Mouse (Mus musculus) heart, embryonic 15.5 days (tissue): ENCODE results near the gene Igf2bp2. TPM values are rescaled to one million over a fixed set of nuclear protein-coding genes. Genes with fewer than 3 reads are reported as not detected.
A peak's percentile ranks its signal among the peaks of the same experiment; 100 is the strongest.

Experiments
- ATAC-seq: fragments of 200-750 bp; cut with Nextera tagmentation; replicated peaks from 2 replicates; pipeline ENCODE4 v1.8.0; 2017; ENCODE audit warnings: low read depth, moderate TSS enrichment; ENCODE audit not compliant: insufficient number of reproducible peaks, insufficient read depth, low FRiP score
- H3K27ac ChIP-seq: fragments of 300-500 bp; sonication (generic); 2 replicates; pipeline ENCODE4 v1.5.1; 2015; ENCODE audit warnings: mild to moderate bottlenecking, inconsistent platforms
- H3K27me3 ChIP-seq: fragments of 300-500 bp; sonication (generic); 2 replicates; pipeline ENCODE4 v1.6.1; 2015; ENCODE audit warnings: inconsistent platforms
- H3K36me3 ChIP-seq: fragments of 300-500 bp; sonication (generic); 2 replicates; pipeline ENCODE4 v1.6.1; 2015; ENCODE audit warnings: mild to moderate bottlenecking, inconsistent platforms
- H3K4me1 ChIP-seq: fragments of 300-500 bp; sonication (generic); replicated peaks from 2 replicates; pipeline ENCODE4 v1.6.1; 2015; ENCODE audit warnings: inconsistent platforms
- H3K4me2 ChIP-seq: fragments of 300-500 bp; sonication (generic); 2 replicates; pipeline ENCODE4 v1.6.1; 2015; ENCODE audit warnings: inconsistent platforms, mild to moderate bottlenecking, moderate library complexity
- H3K4me3 ChIP-seq: fragments of 300-500 bp; sonication (generic); 2 replicates; pipeline ENCODE4 v1.5.1; 2015; ENCODE audit warnings: mild to moderate bottlenecking, inconsistent platforms
- H3K9ac ChIP-seq: fragments of 300-500 bp; sonication (generic); 2 replicates; pipeline ENCODE4 v1.6.1; 2015; ENCODE audit warnings: mild to moderate bottlenecking, inconsistent platforms
- H3K9me3 ChIP-seq: fragments of 300-500 bp; sonication (generic); replicated peaks from 2 replicates; pipeline ENCODE4 v1.6.1; 2016; ENCODE audit warnings: inconsistent platforms
- WGBS: fragments of 180-500 bp; shearing (Covaris S2); methylation state at CpG from one replicate; pipeline ENCODE4 v1.1.7; 2015; ENCODE audit warnings: mixed read lengths; 5-methylcytosine and 5-hydroxymethylcytosine counted together
- polyA plus RNA-seq: library from polyadenylated mRNA; unstranded; fragments of >200 nt; fragmentation: Nextera tagmentation; extraction: Ambion mirVana; gene quantifications from 2 replicates; pipeline ENCODE4 v1.2.1, GENCODE M21; 2015

The Igf2bp2 gene
- polyA plus RNA-seq, 1 experiment from 2014 or later, result 34.5 TPM

DNA sequence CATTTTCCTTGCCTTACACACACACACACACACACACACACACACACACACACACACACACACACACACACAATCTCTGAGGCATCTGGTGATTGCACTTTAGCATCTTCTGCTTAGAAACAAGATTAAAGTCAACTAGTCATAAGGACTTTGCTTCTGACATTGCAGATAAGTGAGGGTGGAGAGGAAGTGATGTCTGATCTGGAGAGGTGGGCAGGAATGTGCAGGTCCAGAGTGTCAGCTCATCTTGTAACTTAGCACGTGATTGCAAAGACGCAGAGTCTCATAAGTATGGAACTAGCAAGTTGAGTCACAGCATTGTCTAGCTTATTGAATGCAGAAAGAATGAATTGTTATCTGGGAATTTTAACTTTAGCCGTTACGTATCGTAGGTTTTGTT is 135.6 kb downstream of the Igf2bp2 start:
- H3K4me3 ChIP-seq, result no peak overlapping the region
- H3K4me2 ChIP-seq, result no peak overlapping the region
- H3K9me3 ChIP-seq, result no peaks in the 10 kb centered on the region
- no peak for ATAC-seq
- 84% methylated on average over 5 of the region's 5 CpGs for WGBS
- H3K36me3 ChIP-seq, result peaks cover 71% of the 10 kb centered on the region
- H3K27ac ChIP-seq, result no peak overlapping the region
- no peaks in the 10 kb centered on the region for H3K4me1 ChIP-seq
- no peak overlapping the region for H3K9ac ChIP-seq
- H3K27me3 ChIP-seq, result no peaks in the 10 kb centered on the region

GRCm38 (mm10) chr16:22022122-22022521 is 141.0 kb downstream of the Igf2bp2 start:
- 95% methylated on average over 2 of the region's 2 CpGs for WGBS

DNA sequence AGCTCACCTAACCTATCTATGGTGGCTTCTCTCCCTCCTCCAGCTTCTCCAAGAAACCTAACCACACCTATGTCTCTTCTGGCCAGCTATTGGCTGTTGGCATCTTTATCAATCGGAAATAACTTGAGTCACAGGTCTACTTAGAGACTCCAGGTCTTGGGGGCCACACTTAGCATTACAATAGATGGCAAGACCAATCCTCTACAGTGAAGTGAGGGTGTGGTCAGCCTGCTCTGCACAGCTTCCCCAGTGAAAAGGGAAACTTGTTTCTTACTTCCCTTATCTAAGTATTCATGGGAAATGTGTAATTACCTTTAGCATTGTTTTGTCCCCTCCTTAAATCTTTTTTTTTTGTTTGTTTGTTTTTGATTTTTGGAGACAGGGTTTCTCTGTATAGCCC is 147.5 kb downstream of the Igf2bp2 start:
- no peak overlapping the region for H3K9ac ChIP-seq
- no peak for ATAC-seq
- 79% methylated on average over 1 of the region's 1 CpGs for WGBS
- H3K4me1 ChIP-seq, result peaks cover 6% of the 10 kb centered on the region
- H3K4me3 ChIP-seq, result no peak overlapping the region
- peaks cover 44% of the 10 kb centered on the region for H3K36me3 ChIP-seq
- H3K9me3 ChIP-seq, result no peaks in the 10 kb centered on the region
- H3K27me3 ChIP-seq, result no peaks in the 10 kb centered on the region
- no peak overlapping the region for H3K4me2 ChIP-seq
- no peak overlapping the region for H3K27ac ChIP-seq

More at GRCm38 (mm10) chr16:22022122-22022521, 141.0 kb downstream of the Igf2bp2 start:
- no peaks in the 10 kb centered on the region for H3K27me3 ChIP-seq
- no peak overlapping the region for H3K4me3 ChIP-seq
- H3K4me2 ChIP-seq, result no peak overlapping the region
- no peak overlapping the region for H3K27ac ChIP-seq
- peaks cover 70% of the 10 kb centered on the region for H3K36me3 ChIP-seq
- 0 out of 2 replicates have a peak, but pooled peaks cover 5% of the 10 kb centered on the region for H3K9me3 ChIP-seq
- H3K9ac ChIP-seq, result no peak overlapping the region
- H3K4me1 ChIP-seq, result no peaks in the 10 kb centered on the region
- ATAC-seq, result no peak

DNA sequence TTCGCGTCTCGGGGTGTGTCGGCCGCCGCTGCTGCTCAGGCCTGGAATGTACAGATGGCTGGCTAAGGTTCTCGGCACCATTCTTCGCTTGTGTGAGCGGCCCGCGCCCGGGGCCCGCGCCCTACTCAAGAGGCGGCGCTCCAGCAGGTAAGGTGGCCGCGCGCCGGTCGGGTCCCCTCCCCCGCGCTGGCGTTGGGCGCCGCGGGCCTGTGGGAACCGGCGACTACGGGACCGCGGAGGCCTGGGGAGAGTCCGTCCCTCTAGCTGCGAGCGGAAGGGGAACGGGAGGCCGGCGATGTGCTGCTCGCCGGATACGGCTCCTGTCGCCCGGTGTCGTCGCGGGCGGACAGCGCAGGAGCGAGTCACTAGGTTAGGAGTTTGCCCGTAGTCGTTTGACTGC is 153.5 kb downstream of the Igf2bp2 start:
- peak overlapping the region; percentile 89 for H3K4me3 ChIP-seq
- under 1% methylated on average over 51 of the region's 51 CpGs for WGBS
- H3K4me1 ChIP-seq, result peaks cover 14% of the 10 kb centered on the region
- peak overlapping the region; percentile 90 for H3K9ac ChIP-seq
- peak overlapping the region; percentile 73 for H3K4me2 ChIP-seq
- peak overlapping the region; percentile 80 for H3K27ac ChIP-seq
- H3K27me3 ChIP-seq, result no peaks in the 10 kb centered on the region
- ATAC-seq, result peak; percentile 65
- no peaks in the 10 kb centered on the region for H3K9me3 ChIP-seq
- H3K36me3 ChIP-seq, result 0 out of 2 replicates have a peak, but pooled peaks cover 3% of the 10 kb centered on the region

DNA sequence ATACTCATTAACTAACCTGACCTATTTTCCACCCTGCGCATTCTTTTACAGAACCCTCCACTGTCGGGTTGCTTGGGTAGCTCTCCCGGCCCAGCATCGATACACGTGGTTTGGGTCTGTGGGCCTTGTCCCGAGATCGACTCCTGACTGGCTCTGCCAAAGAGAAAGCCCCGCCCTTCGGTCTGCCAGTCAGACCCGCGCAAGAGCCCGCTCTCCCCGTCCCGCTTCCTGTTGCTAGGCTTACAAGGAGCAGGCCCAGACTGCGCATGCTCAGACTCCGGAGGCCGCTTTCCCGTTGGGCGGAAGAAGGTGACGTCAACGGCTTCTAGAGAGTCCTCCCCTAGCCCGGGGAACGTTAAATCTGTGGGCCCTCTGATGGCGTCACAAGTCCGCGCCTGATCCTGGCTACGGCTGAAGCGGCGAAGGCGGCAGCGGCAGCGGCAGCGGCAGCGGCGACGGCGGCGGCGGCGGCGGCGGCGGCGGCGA is 154.0 kb downstream of the Igf2bp2 start, which contains the start of gene Senp2:
Senp2 (plus strand) TSS at position 386 of the 486 bp plus-strand sequence.
- H3K4me1 ChIP-seq, result peaks cover 14% of the 10 kb centered on the region
- peak within 1 kb of the TSS; percentile 73 for H3K4me2 ChIP-seq
- peak; percentile 99 for ATAC-seq
- H3K9me3 ChIP-seq, result no peaks in the 10 kb centered on the region
- 0 out of 2 replicates have a peak, but pooled peaks cover 3% of the 10 kb centered on the region for H3K36me3 ChIP-seq
- H3K27me3 ChIP-seq, result no peaks in the 10 kb centered on the region
- H3K27ac ChIP-seq, result peak within 1 kb of the TSS; percentile 80
- WGBS, result under 1% methylated on average over 45 of the region's 45 CpGs
- H3K9ac ChIP-seq, result peak within 1 kb of the TSS; percentile 90
- H3K4me3 ChIP-seq, result peak within 1 kb of the TSS; percentile 89

Other genes starting within 250 kb of the Igf2bp2 start
- gene Tmem41a, start 215.7 kb downstream of the Igf2bp2 start, polyA plus RNA-seq, result 42.3 and 46.0 TPM in 2 replicates
- gene Liph, start 167.6 kb downstream of the Igf2bp2 start, polyA plus RNA-seq, result 0.25 and 0.61 TPM in 2 replicates
- gene Senp2, start 153.8 kb downstream of the Igf2bp2 start, polyA plus RNA-seq, result 22.1 and 25.7 TPM in 2 replicates
- 191 and 204 TPM in 2 replicates for gene Tra2b, start 102.7 kb upstream of the Igf2bp2 start, polyA plus RNA-seq